Mouse (Mus musculus) right cerebral cortex, postnatal 10 days (tissue): ENCODE measurements at regions not wholly inside any gene's neighbourhood (a gene's known extent, or its start where the extent isn't known, plus 50 kb on each side); places are given as distances from the start of the nearest gene placed in this dataset.

Experiments used
- DNase-seq, 2 experiments: peaks; one replicate each; pipeline ENCODE4 v3.0.0; 2021; ENCODE audit warnings: low spot score in 2 of 2

GRCm38 (mm10) chr6:54754810-54755209, 61.9 kb upstream of the Znrf2 start:
- no peak for DNase-seq

GRCm38 (mm10) chr6:54757511-54757911, 59.2 kb upstream of the Znrf2 start:
- no peak for DNase-seq

DNA sequence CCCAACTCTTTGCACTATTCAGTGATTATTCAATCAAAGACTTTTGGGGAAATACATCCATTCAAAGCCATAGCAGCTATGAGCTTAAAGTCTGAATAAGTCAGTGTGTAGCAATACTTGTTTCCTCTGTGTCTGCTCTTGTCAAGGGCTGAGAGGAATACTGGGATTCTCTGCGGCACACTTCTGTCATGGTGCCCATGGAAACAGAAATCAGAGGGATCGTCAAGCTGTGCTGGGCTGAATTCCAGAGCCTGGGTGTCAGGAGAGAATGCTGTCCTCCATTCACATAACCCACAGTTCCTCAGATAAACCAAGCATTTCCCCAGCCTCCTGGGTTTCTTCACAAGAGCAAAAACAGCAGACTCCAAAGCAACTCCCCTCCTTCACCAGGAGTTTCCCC, 58.6 kb upstream of the Znrf2 start:
- DNase-seq = peak; percentile 87 to 89

GRCm38 (mm10) chr6:54759263-54759662, 57.5 kb upstream of the Znrf2 start:
- DNase-seq = no peak

- DNase-seq = peak; percentile 30 to 57
Observed at GRCm38 (mm10) chr6:54759942-54760498, 56.7 kb upstream of the Znrf2 start.

DNA sequence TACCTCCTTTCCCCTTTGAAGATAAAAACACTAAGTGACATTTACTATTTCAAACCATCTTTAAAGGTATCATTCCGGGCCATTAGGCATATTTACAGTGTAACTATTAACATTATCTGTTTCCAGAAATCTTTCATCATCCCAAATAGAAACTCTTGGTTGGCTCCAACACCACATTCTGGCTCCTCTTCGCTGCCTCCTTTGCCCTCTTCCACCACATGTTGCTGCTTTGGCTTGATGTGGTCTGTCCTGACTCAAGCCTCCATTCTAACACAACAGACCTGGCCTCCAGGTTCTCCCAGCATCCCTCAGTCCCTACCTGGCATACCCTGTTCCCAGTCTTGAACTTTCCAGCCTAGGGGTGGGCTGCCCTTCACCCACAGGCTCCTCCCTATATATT, 56.2 kb upstream of the Znrf2 start:
- DNase-seq = no peak

DNA sequence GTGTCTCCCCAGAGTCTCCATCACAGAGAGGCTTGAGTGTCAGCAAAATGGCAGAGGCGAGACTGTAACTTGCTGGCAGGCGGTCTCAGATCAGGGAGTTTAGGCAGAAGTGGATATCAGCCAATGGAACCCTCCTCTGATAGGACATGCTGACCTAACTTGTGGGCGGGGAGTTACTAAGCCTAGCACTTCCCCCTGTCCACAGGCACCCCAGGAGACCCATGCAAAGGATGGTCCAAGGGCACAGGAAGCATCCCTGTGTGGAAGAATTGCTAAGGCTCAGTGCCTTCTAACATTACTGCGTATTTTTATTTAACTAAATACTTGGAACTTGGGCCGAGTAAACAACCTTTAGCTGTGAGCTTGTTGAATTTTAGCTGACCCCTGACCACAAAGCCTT, 54.7 kb upstream of the Znrf2 start:
- no peak for DNase-seq

- no peak for DNase-seq
Observed at GRCm38 (mm10) chr6:54762499-54762898, 54.2 kb upstream of the Znrf2 start.

GRCm38 (mm10) chr6:54763669-54764068, 53.0 kb upstream of the Znrf2 start:
- DNase-seq = no peak

DNA sequence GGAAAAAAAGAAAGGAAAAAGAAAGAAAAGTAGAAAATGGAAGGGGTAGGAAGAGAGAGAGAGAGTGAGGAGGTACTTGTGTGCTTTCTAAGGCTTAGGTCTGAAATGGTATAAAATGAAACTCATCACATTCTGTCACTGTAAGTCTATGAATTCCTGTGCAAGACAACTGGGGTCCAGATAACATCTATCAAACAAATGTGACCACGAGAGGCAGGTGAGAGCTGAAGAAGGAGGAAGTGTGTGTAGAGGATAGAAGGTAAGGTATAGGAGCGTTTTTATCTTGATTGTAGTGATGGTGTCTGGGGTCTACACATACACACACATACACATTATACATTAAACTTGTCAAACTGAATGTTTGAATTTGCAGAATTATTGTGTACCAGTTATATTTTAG, 51.0 kb upstream of the Znrf2 start:
- DNase-seq = no peak

- DNase-seq = no peak
Observed at GRCm38 (mm10) chr6:54766485-54767112, 50.1 kb upstream of the Znrf2 start.
